Mouse (Mus musculus) forebrain, embryonic 10.5 days (tissue): Measurements from ENCODE around the gene Tex35. TPM values are rescaled to one million over a fixed set of nuclear protein-coding genes. Genes with fewer than 3 reads are reported as not detected.

Experiments used
- DNase-seq: peaks from one replicate; pipeline ENCODE4 v3.0.0-alpha.2; 2017; ENCODE audit warnings: low spot score; ENCODE audit errors: extremely low spot score
- H3K27ac ChIP-seq: fragments of 300-500 bp; sonication (generic); 2 replicates; pipeline ENCODE4 v1.5.1; 2016; ENCODE audit warnings: mild to moderate bottlenecking
- H3K27me3 ChIP-seq: fragments of 300-500 bp; sonication (generic); 2 replicates; pipeline ENCODE4 v1.6.1; 2016; ENCODE audit warnings: mild to moderate bottlenecking; ENCODE audit not compliant: poor library complexity, severe bottlenecking
- H3K36me3 ChIP-seq: fragments of 300-500 bp; sonication (generic); replicated peaks from 2 replicates; pipeline ENCODE4 v1.6.1; 2016; ENCODE audit warnings: mild to moderate bottlenecking, moderate library complexity
- H3K4me1 ChIP-seq: fragments of 300-500 bp; sonication (generic); 2 replicates; pipeline ENCODE4 v1.6.1; 2016
- H3K4me3 ChIP-seq: fragments of 300-500 bp; sonication (generic); 2 replicates; pipeline ENCODE4 v1.5.1; 2016; ENCODE audit warnings: mild to moderate bottlenecking, moderate library complexity
- H3K9me3 ChIP-seq: fragments of 300-500 bp; sonication (generic); 2 replicates; pipeline ENCODE4 v1.6.1; 2016; ENCODE audit warnings: mild to moderate bottlenecking, moderate library complexity
- WGBS: fragments of 180-500 bp; shearing (Covaris S2); methylation state at CpG from one replicate; pipeline ENCODE4 v1.1.7; 2016; 5-methylcytosine and 5-hydroxymethylcytosine counted together
- polyA plus RNA-seq: library from polyadenylated mRNA; unstranded; fragments of >200 nt; fragmentation: Nextera tagmentation; extraction: Ambion mirVana; gene quantifications from 2 replicates; pipeline ENCODE4 v1.2.1, GENCODE M21; 2016

Gene Tex35
- polyA plus RNA-seq, 1 experiment from 2014 or later: not detected

DNA sequence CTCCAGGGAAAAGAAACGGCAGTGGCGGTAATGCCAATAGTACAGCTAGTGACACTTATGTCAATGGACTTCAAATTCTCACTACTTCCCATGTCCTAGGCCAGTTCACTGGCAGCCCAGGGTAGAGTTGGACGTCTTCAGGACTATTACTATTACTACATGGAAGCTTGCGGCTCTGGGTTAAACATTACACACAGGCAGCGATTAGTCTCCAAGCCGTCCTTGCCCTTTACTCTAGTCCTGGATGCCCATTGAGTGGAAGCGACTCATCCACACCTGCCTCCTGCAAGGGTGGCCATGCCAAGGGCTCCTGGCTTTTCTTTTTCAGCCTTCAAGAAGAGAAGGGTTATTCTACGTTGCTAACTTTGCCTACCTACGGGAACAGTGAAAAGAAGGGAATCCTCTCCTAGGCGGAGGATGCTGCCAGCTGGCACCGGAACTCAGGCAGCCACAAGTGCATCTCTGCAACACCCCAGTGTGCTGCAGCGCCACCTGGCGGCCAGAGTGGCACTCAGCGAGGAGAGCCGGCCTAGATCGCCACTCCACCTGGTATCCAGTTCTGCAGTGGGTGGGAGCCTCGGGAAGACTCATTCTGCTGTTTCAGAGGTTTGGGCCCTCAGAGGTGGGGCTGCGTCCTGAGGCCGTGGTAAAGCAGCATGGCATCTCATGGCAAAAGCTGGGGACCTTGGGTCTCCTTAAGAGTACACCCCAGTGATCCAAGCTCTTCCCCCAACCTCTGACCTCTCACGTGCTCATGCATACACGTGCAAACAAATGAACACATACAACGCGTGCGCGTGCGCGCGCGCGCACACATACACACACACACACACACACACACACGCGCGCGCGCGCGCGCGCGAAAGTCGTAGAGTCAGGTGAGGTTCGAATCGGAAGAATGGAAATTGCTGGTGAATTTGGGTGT is 31.4 kb downstream of the Tex35 start:
- H3K27ac ChIP-seq: 0 out of 2 replicates have a peak overlapping the region, but pooled peaks have one; percentile 30
- no peaks in the 10 kb centered on the region for H3K36me3 ChIP-seq
- peaks cover 6% of the 10 kb centered on the region for H3K27me3 ChIP-seq
- peak; percentile 88 for DNase-seq
- H3K4me3 ChIP-seq: no peak overlapping the region
- no peaks in the 10 kb centered on the region for H3K9me3 ChIP-seq
- WGBS: 58% methylated on average over 43 of the region's 43 CpGs
- H3K4me1 ChIP-seq: peaks cover 72% of the 10 kb centered on the region

DNA sequence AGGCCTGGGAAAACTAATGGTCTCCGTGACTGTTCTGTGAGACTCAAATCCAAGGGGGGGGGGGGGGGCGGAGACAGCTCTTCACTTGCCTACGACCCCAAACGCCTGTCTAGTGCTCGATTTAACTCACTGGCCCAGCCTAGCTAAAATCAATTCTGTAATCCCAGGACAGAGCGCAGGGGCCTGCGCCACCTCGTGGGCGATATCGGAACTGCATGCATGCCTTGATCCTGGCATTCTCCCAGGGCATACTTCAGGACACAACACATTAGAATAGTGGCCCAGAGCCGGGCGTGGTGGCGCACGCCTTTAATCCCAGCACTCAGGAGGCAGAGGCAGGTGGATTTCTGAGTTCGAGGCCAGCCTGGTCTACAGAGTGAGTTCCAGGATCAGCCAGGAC is 32.2 kb downstream of the Tex35 start:
- DNase-seq: peak; percentile 92
- Histone ChIP-seq H3K4me1 (peaks cover 66% of the 10 kb centered on the region), H3K27ac (no peak overlapping the region), H3K36me3 (no peaks in the 10 kb centered on the region), H3K4me3 (no peak overlapping the region), H3K27me3 (peaks cover 14% of the 10 kb centered on the region), H3K9me3 (no peaks in the 10 kb centered on the region)
- 5% methylated on average over 15 of the region's 15 CpGs for WGBS

- Histone ChIP-seq H3K36me3 (no peaks in the 10 kb centered on the region), H3K4me1 (peaks cover 62% of the 10 kb centered on the region), H3K9me3 (no peaks in the 10 kb centered on the region), H3K4me3 (no peak overlapping the region), H3K27ac (no peak overlapping the region), H3K27me3 (peaks cover 22% of the 10 kb centered on the region)
- 73% methylated on average over 7 of the region's 7 CpGs for WGBS
- no peak for DNase-seq
These were observed 33.5 kb downstream of the Tex35 start for GRCm38 (mm10) chr1:157074937-157075336.

DNA sequence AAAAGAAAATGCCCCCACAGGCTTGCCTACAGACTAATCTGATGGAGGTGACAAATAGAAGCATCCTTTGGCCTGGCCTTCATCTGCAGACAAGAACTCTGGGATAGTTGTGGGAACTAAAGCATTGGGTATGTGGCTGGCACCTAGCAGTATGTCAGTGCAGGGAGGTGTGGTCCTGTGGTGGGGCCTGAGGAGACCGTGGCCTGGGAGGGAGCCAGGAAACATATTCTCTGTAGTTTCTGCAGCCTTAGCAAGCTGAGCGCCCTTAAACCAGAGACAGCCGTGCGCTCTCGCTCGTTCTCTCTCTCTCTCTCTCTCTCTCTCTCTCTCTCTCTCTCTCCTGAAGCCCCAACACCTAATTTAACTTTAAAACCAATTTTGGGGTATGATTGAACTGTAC is 34.1 kb downstream of the Tex35 start:
- 92% methylated on average over 6 of the region's 6 CpGs for WGBS
- DNase-seq: no peak
- no peak overlapping the region for H3K27ac ChIP-seq

DNA sequence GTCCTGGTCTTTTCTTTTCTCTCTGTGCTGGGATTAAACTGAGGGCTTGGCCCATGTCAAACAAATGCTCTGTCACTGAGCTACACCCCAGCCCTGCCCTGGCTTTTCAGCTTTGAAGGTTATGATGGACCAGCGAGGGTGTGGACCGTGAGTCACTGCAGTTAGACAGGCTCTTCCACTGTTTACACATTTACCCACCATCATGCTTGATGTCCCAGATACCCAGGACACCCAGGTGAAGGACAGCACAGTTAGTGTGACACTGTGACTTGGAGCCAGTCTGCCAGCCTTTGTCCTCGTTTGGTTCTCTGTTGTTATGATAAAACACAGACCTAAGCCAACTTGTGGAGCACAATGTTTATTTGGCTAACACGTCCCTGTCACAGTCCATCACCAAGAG is 34.9 kb downstream of the Tex35 start:
- 73% methylated on average over 4 of the region's 4 CpGs for WGBS
- Histone ChIP-seq H3K36me3 (no peaks in the 10 kb centered on the region), H3K9me3 (peaks cover under 1% of the 10 kb centered on the region; the same call in 1 of the 2 replicates)

More for the DNA sequence above, 34.1 kb downstream of the Tex35 start:
- no peak overlapping the region for H3K4me3 ChIP-seq
- no peaks in the 10 kb centered on the region for H3K9me3 ChIP-seq
- H3K4me1 ChIP-seq: peaks cover 62% of the 10 kb centered on the region
- peaks cover 22% of the 10 kb centered on the region for H3K27me3 ChIP-seq
- no peaks in the 10 kb centered on the region for H3K36me3 ChIP-seq

DNA sequence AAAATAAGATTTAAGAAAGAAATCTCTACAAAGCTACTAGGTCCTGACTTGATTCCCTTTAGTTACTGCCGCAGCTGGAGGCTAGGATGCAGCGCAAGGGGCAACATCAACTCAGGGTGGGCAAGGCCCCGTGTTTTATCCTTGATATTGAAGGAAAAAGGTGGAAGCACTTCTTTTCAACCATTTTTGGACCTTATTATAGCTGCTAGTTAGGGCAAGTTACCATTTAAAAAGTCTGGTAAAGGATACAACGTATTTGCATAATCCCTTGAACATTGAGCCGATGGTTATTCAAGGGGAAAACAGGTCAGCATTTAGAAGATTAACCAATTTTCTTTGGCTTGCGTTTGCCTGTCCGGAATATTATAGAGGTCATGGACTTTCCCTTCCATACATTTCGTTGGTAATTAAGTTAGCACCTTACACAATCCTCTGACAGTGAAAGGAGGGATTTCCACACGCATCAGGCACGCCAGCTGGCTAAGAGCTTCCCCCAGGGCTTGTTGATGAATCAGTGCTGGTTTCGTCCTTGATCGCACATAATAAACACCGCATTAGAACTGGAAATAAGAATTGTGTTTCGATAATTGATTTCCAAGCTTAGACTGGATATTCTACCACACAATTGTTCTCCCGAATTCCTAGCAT is 39.2 kb downstream of the Tex35 start:
- Histone ChIP-seq H3K27ac (no peak overlapping the region), H3K36me3 (no peaks in the 10 kb centered on the region), H3K4me1 (peaks cover 49% of the 10 kb centered on the region), H3K9me3 (peaks cover 5% of the 10 kb centered on the region; the same call in 1 of the 2 replicates), H3K4me3 (no peak overlapping the region), H3K27me3 (peaks cover 45% of the 10 kb centered on the region)
- DNase-seq: no peak
- WGBS: 48% methylated on average over 15 of the region's 15 CpGs

More for the DNA sequence above, 34.9 kb downstream of the Tex35 start:
- Histone ChIP-seq H3K27ac (no peak overlapping the region), H3K27me3 (peaks cover 22% of the 10 kb centered on the region), H3K4me3 (no peak overlapping the region), H3K4me1 (peaks cover 60% of the 10 kb centered on the region)
- DNase-seq: no peak

GRCm38 (mm10) chr1:157068316-157068715 is 40.2 kb downstream of the Tex35 start:
- H3K27me3 ChIP-seq: peaks cover 45% of the 10 kb centered on the region
- DNase-seq: no peak
- H3K27ac ChIP-seq: no peak overlapping the region
- H3K9me3 ChIP-seq: peaks cover 5% of the 10 kb centered on the region; the same call in 1 of the 2 replicates
- H3K4me1 ChIP-seq: peaks cover 48% of the 10 kb centered on the region
- no peak overlapping the region for H3K4me3 ChIP-seq
- no peaks in the 10 kb centered on the region for H3K36me3 ChIP-seq

DNA sequence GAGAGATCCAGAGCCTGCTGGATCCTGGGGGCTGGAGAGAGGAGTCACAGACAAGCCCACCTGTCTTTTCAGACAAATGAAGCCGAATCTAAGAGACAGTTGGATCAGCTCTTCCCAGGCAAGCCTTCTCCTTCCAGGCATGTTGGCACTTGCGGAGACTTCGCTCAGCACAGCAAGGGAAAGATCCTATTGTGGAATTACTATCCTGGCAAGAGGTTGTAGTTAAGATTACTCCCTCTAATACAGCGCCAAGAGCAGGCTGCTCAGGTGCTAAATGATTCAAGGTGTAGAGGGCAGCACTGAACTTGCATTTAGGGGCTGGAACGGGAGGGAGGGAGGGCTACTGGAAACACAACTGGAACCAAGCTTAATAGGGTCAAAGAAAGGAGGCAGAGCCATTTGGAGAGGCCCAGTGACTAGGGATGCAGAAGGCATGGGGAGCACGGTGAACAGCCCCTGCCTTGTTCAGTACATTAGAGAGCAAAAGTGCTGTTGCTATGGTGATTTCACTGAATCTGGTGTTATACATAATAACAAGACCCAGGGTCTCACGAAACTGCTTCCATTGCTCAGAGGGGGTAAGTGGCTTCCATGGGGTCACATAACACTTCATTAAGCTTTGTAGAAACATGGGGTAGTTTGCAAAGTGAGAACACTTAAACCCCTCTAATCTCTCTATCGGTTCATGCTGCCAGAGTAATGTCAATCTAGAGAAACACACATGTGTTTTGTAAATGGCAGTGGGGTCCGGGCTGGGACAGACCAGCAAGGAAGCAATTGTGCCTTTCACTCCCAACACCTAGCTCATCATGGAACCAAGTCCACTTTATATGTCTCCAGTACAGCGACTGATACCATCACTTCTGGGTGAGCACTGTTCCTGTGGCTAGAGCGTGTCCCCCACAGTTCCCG is 42.4 kb downstream of the Tex35 start:
- Histone ChIP-seq H3K4me1 (peaks cover 61% of the 10 kb centered on the region), H3K36me3 (no peaks in the 10 kb centered on the region), H3K9me3 (peaks cover 5% of the 10 kb centered on the region; the same call in 1 of the 2 replicates), H3K27ac (0 out of 2 replicates have a peak overlapping the region, but pooled peaks have one; percentile 35), H3K27me3 (peaks cover 30% of the 10 kb centered on the region), H3K4me3 (no peak overlapping the region)
- WGBS: 82% methylated on average over 12 of the region's 12 CpGs
- no peak for DNase-seq

DNA sequence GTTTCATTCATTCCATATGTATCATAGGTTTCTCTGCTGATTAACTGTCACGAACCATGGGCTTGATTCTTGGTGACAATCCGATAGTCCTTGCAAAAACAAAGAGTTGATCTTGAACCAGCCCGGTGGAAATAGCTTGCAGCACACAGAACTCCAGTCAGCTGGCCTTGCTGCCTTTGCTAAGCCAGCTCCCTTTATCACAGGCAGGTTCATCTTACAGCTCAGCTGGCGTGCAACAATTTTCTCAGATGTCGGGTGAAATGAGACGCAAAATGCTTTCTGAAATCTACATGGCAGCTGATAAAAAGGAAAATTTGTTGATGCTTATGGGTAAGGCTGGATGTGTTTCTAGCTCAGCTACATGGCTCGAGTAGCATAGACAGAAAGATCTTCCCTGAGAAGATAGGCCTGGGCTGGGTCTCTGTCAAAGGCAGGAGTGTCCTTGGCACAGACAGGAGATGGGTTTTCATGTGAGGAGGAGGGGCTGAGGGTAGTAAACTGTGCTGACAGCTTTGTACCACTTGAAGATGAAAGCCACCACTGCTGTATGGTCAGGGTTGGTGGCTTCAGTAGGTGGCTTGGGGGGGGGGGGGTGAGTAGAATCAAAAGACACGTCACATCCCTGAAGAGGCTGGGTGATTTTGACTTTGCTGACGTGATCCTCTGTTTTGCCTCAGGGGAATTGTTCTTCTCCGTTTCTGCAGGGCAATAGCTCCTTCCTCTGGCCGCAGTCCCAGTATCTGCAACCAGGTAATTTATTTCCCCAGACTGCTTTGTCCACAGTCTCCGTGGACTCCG is 45.0 kb downstream of the Tex35 start:
- H3K27ac ChIP-seq: no peak overlapping the region
- 79% methylated on average over 13 of the region's 13 CpGs for WGBS
- H3K4me1 ChIP-seq: peaks cover 47% of the 10 kb centered on the region
- H3K27me3 ChIP-seq: peaks cover 23% of the 10 kb centered on the region
- no peak for DNase-seq
- H3K36me3 ChIP-seq: no peaks in the 10 kb centered on the region
- H3K9me3 ChIP-seq: peaks cover 4% of the 10 kb centered on the region; the same call in 1 of the 2 replicates
- H3K4me3 ChIP-seq: no peak overlapping the region

DNA sequence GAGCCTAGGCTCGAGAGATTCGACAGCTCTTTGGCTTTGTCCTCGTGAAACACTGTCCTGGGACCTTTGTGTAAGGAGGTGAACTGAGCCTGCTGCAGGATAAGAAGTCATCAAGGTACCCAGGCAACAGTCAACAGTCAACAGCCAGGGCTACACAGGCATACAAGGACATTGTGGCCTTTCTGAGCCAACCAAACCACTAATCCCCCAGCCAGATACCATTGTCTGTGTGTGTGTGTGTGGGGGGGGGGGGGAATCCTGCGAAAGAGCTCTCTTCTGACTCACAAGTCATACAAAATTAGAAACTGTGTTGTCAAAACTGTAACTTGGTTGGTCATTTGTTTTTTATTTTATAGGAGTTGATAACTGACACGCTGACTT is 46.0 kb downstream of the Tex35 start:
- H3K4me3 ChIP-seq: no peak overlapping the region
- H3K27me3 ChIP-seq: peaks cover 16% of the 10 kb centered on the region
- 77% methylated on average over 5 of the region's 5 CpGs for WGBS
- no peak overlapping the region for H3K27ac ChIP-seq
- peaks cover 45% of the 10 kb centered on the region for H3K4me1 ChIP-seq
- no peaks in the 10 kb centered on the region for H3K9me3 ChIP-seq
- DNase-seq: no peak
- no peaks in the 10 kb centered on the region for H3K36me3 ChIP-seq

- Histone ChIP-seq H3K27ac (no peak overlapping the region), H3K9me3 (no peaks in the 10 kb centered on the region), H3K4me3 (no peak overlapping the region), H3K27me3 (peaks cover 16% of the 10 kb centered on the region), H3K36me3 (no peaks in the 10 kb centered on the region), H3K4me1 (peaks cover 44% of the 10 kb centered on the region)
- 93% methylated on average over 10 of the region's 10 CpGs for WGBS
- no peak for DNase-seq
These were observed 46.6 kb downstream of the Tex35 start for GRCm38 (mm10) chr1:157061800-157062444.
